In genomic region chr11:46052105-46052659, GRCm38 (mm10) we compare ENCODE assay signal across 8 mouse cellular contexts. TPM values are rescaled to one million over a fixed set of nuclear protein-coding genes. Genes with fewer than 3 reads are reported as not detected.
DNase-seq lines count a peak whose midpoint lies in the region; ATAC-seq and TF ChIP-seq lines count a peak whose summit lies in the region.
"Not testable (repeated sequence)": the region's sequence is repeated elsewhere in the genome, so short reads cannot be mapped to it uniquely, and the experiment has no call there.

Gm12166 (minus strand) TSS chr11:46052321.

- not testable (repeated sequence) for H3K27ac ChIP-seq in ES-Bruce4 (ENCODE audit: insufficient read depth, low read length); bone marrow macrophage, adult 2 months (ENCODE audit: insufficient read depth, low read depth, low read length); embryonic facial prominence, embryonic 10.5 days (replicated peaks); heart, embryonic 13.5 days (replicated peaks); kidney, adult 2 months (ENCODE audit: insufficient read depth, low read depth, low read length)

- not testable (repeated sequence) for ATAC-seq in heart, embryonic 13.5 days (ENCODE audit: extremely low read depth, insufficient number of reproducible peaks, low FRiP score, low TSS enrichment)

- 0 out of 2 replicates have a peak, but pooled peaks have one; percentile 15 for TF ChIP-seq EP300 in ES-Bruce4 (IDR thresholded peaks at IDR 0.05; ENCODE audit: insufficient read depth, low read depth, low read length)

- H3K4me2 ChIP-seq in heart, embryonic 13.5 days: peak within 1 kb of the TSS; percentile 63

- H3K4me1 ChIP-seq in ES-Bruce4 (ENCODE audit: control insufficient read depth, insufficient read depth, low read length); bone marrow macrophage, adult 2 months (ENCODE audit: control insufficient read depth, insufficient read depth, low read length); kidney, adult 2 months (ENCODE audit: control insufficient read depth, insufficient read depth, low read length): not testable (repeated sequence)
- H3K4me1 ChIP-seq in embryonic facial prominence, embryonic 10.5 days: peaks cover 28% of the 10 kb centered on the region
- H3K4me1 ChIP-seq in heart, embryonic 13.5 days: peaks cover 18% of the 10 kb centered on the region

- H3K9ac ChIP-seq in ES-Bruce4 (ENCODE audit: low read depth, poor library complexity, severe bottlenecking); heart, embryonic 13.5 days: not testable (repeated sequence)

- not testable (repeated sequence) for H3K36me3 ChIP-seq in ES-Bruce4 (ENCODE audit: control insufficient read depth, insufficient read depth, low read length, poor library complexity, severe bottlenecking); embryonic facial prominence, embryonic 10.5 days (replicated peaks); heart, embryonic 13.5 days; kidney, adult 2 months (ENCODE audit: control insufficient read depth, insufficient read depth, low read length)

- 37% methylated on average over 19 of the region's 19 CpGs for WGBS in embryonic facial prominence, embryonic 10.5 days
- WGBS in heart, embryonic 13.5 days: 25% methylated on average over 19 of the region's 19 CpGs
- WGBS in kidney, adult 2 months: 43% methylated on average over 19 of the region's 19 CpGs

- not testable (repeated sequence) for TF ChIP-seq POLR2A in ES-Bruce4 (IDR thresholded peaks at IDR 0.05; ENCODE audit: insufficient read depth, low read length); bone marrow macrophage, adult 2 months (IDR thresholded peaks at IDR 0.05; ENCODE audit: borderline replicate concordance, low read depth, low read length); kidney, adult 2 months (IDR thresholded peaks at IDR 0.05; ENCODE audit: low read depth, low read length)

- not testable (repeated sequence) for H3K27me3 ChIP-seq in ES-Bruce4 (ENCODE audit: control insufficient read depth, insufficient read depth, low read length, poor library complexity, severe bottlenecking); heart, embryonic 13.5 days (replicated peaks); kidney, adult 2 months (replicated peaks; ENCODE audit: control insufficient read depth, insufficient read depth, low read length)
- peaks cover 15% of the 10 kb centered on the region; the same call in 1 of the 2 replicates for H3K27me3 ChIP-seq in embryonic facial prominence, embryonic 10.5 days (replicated peaks; ENCODE audit: low read depth, poor library complexity, severe bottlenecking)

- peak; percentile 86 for TF ChIP-seq CTCF in ES-Bruce4 (IDR thresholded peaks at IDR 0.05; ENCODE audit: low read depth, low read length)
- TF ChIP-seq CTCF in bone marrow macrophage, adult 2 months (IDR thresholded peaks at IDR 0.05; ENCODE audit: low read depth, low read length): 0 out of 2 replicates have a peak, but pooled peaks have one; percentile 14
- peak; percentile 83 for TF ChIP-seq CTCF in kidney, adult 2 months (conservative IDR thresholded peaks at IDR 0.05; ENCODE audit: insufficient read depth, insufficient read length, low read depth, low read length)

- H3K4me3 ChIP-seq in ES-Bruce4 (ENCODE audit: low read depth, low read length); bone marrow macrophage, adult 2 months (ENCODE audit: insufficient read depth, low read length); embryonic facial prominence, embryonic 10.5 days; kidney, adult 2 months (ENCODE audit: insufficient read depth, low read depth, low read length): not testable (repeated sequence)
- H3K4me3 ChIP-seq in heart, embryonic 13.5 days: peak within 1 kb of the TSS; percentile 40

- DNase-seq in embryonic facial prominence, embryonic 10.5 days (ENCODE audit: low spot score): peak; percentile 51
- DNase-seq in kidney, adult 2 months: peak; percentile 56
- peak; percentile 66 to 68 for DNase-seq in lung, adult 18-20 months
- DNase-seq in retina, embryonic 14.5 days (ENCODE audit: low spot score): peak; percentile 54
- DNase-seq in thymus, postnatal 36 days: peak; percentile 48 to 53

- not testable (repeated sequence) for H3K9me3 ChIP-seq in ES-Bruce4 (replicated peaks; ENCODE audit: control insufficient read depth, insufficient read depth, low read length, poor library complexity, severe bottlenecking); embryonic facial prominence, embryonic 10.5 days; heart, embryonic 13.5 days

RNA-seq across cellular contexts. Expression of gene Gm12166, which starts in this region (rescaled TPM):
- polyA plus RNA-seq in ES-Bruce4 (2011; ENCODE audit: insufficient read depth, insufficient read length, low read depth, missing spikeins): 5.5 TPM in 1 of 2 replicates, not detected in the other
- 46.6 and 58.9 TPM in 2 replicates for polyA plus RNA-seq in bone marrow macrophage, adult 2 months (2012; ENCODE audit: insufficient read depth, insufficient read length, missing spikeins)
- 2.9 and 3.0 TPM in 2 replicates for polyA plus RNA-seq in embryonic facial prominence, embryonic 10.5 days (2016; fragmentation: Nextera tagmentation; extraction: Ambion mirVana)
- 4.8 and 5.3 TPM in 2 replicates for polyA plus RNA-seq in heart, embryonic 13.5 days (2015; fragmentation: Nextera tagmentation; extraction: Ambion mirVana)
- 9.6 and 14.2 TPM in 2 replicates for polyA plus RNA-seq in kidney, adult 2 months (2012; rRNA removed)

Comparison
In these comparisons a context has a peak if more than half of its experiments do, and no peak if none do; other contexts are left out.
1. CTCF ChIP-seq: peak in every context shown above with its lines; median percentile 86 in ES-Bruce4; 83 in kidney, adult 2 months; 14 in bone marrow macrophage, adult 2 months.